Mouse (Mus musculus): ENCODE data around the gene Foxj3.
"Not testable (repeated sequence)": the region's sequence is repeated elsewhere in the genome, so short reads cannot be mapped to it uniquely, and the experiment has no call there.

Gene Foxj3

GRCm38 (mm10) chr4:119572682-119573081, 35.9 kb downstream of the Foxj3 start:
- DNase-seq (ENCODE audit: low read depth): no peak

DNA sequence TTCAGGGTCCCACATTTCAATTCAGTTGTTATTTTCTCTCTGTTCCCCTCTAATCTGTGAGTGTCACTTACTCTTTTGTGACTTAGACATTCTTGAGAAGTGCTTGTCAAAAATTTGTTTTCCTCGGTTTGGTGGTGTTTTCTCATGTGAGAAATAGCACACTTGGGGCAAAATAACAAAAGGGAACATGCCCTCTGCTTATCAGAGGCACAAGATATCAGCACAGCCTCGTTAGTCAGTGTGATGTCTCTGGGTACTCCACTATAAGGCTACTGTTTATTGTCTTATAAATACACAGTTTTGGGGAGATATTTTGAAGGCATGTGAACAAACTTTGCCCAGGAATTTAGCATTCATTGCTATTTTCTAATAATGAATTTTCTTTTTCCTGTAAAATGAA, 37.7 kb downstream of the Foxj3 start:
- DNase-seq (ENCODE audit: low read depth): no peak

- no peak for DNase-seq (ENCODE audit: low read depth)
Observed at GRCm38 (mm10) chr4:119575459-119575858, 38.7 kb downstream of the Foxj3 start.

DNA sequence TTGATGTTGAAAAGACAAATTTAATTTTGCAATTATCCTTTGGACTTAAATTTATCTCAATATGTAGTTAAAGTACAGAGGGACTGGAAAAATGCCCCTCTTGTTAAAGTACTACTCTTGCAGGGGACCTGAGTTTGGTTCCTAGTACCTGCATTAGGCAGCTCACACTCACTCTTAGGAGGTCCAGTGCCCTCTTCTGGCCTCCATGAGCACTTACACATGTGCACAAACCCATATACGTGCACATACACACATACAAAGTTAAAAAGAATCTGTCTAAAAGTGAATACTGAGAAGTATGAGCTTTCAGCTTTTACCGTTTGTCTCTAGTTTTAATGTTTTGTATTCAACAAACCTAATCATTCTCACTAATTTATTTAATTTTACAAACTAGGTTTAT, 51.2 kb downstream of the Foxj3 start:
- DNase-seq (ENCODE audit: low read depth): no peak

GRCm38 (mm10) chr4:119589423-119589822, 52.6 kb downstream of the Foxj3 start:
- DNase-seq (ENCODE audit: low read depth): no peak

- no peak for DNase-seq (ENCODE audit: low read depth)
Observed at GRCm38 (mm10) chr4:119590027-119590426, 53.2 kb downstream of the Foxj3 start.

DNA sequence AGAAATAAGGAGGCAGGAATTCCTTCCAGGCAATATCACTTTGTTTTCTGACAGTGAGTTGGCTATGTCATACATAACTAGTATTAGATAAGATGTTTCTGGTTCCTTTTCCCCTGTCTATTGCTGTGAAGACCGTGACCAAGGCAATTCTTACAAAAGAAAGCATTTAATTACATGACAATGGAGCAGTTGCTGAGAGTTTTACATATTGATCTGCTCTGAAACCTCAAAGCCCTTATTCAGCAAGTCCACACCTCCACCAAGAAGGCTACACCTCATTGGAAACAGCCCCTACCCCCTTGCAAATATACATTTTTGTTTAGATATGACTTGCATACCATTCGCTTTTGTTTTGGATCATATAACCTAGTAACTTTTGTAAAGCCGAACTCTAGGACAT, 55.7 kb downstream of the Foxj3 start:
- DNase-seq (ENCODE audit: low read depth): no peak

- DNase-seq (ENCODE audit: low read depth): no peak
Observed at GRCm38 (mm10) chr4:119594331-119594730, 57.5 kb downstream of the Foxj3 start.

DNA sequence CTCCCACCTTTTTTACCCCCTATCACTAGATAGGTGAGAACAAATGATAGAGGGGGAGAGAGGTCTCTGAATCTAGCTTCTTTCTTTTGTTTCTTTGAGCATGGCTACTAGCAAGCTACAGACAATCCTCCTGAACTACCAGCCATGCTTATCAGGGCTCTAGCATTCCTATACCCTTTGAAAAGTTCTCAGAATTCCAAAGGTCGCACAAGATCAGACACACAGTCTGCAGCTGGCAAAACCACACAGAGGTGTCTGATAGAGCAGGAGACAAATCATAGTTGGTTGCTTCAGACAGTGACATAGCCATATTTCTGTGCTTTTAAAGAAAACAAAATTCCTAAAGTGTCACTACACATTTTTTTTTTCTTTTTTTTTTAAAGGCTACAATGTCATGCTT, 62.8 kb downstream of the Foxj3 start:
- DNase-seq (ENCODE audit: low read depth): no peak

DNA sequence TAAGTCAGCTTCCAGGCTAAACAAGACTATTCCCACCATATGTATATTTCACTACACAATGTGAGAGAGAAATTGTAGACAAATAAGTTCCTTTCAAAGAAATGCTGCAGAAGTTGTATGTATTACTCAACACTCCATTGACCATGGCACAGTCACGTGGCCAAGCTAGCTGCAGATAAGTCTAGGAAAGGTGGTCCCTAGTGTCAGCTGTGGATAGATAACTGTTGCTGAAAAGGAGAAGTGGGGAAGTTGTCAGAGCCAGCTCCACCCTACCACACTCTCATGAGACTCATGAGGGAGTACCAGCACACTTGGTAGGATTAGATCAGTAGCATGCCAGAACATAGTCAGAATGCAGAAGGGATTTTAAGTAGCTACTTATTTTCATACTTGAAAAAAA, 72.7 kb downstream of the Foxj3 start:
- peak; percentile 39 for DNase-seq (ENCODE audit: low read depth)

DNA sequence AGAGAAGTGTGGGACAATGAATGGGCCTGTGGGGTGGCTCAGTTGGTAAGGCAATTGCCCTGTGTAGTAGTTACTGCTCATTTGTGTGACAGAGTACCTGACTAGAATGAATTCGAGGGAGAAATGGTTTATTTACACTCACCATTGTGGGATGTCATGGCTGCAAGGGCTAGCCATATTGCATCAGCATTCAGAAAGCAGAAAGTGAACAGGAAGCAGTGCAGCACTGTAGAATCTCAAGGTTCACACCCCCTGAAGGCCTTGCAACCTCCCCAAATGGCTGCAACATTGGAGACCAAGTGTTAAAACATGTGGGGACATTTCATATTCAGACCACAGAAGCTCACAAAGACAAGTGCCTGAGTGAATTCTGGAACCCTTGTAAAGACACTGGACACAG, 77.3 kb downstream of the Foxj3 start:
- no peak for DNase-seq (ENCODE audit: low read depth)

GRCm38 (mm10) chr4:119614724-119615123, 77.9 kb downstream of the Foxj3 start:
- DNase-seq (ENCODE audit: low read depth): no peak

DNA sequence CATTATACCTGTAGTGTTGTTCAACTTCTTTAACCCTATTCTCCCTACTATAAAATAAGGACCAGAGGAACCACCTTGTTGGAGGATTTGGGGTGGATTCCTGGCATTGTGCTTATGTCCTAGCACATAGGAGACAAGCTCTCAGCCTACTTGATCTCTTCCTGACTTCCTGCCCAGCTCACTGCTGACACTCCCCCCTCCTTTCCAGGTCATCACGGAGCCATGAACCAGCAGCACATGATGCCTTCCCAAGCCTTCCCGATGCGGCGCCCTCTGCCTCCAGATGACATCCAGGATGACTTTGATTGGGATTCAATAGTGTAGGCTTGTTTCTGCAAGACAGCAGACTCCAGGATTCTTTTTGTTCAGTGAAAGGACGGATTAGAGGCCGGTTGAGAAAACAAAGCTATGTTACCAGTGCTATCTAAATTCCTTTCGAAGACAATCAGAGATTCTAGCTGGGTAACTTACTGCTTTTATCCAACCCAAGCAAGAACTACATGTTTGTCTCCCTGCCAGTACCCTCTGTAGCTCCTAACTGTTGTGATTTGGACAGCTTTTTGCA, 89.4 kb downstream of the Foxj3 start:
- no peak for DNase-seq (ENCODE audit: low read depth)

DNA sequence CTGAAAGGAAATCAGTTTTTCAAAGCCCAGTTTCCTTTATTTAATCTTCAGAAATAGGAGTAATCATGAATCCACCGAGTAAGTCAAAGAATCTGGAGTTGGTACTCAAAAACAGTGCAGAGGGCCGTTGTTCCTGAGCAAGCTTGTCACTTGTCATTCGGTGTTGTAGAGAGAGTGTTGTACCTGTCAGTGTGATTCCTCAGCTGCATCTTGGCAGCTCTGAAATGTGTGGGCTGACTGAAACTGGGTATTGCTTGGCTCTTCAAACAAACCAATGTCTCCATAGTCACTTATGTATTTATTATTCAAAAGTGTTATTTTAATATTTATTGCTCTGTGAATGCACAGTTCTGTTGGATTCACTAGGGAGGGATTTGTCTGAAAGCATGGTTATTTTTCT, 90.1 kb downstream of the Foxj3 start:
- no peak for DNase-seq (ENCODE audit: low read depth)

- DNase-seq (ENCODE audit: low read depth): no peak
Observed at GRCm38 (mm10) chr4:119627317-119627716, 90.5 kb downstream of the Foxj3 start.

DNA sequence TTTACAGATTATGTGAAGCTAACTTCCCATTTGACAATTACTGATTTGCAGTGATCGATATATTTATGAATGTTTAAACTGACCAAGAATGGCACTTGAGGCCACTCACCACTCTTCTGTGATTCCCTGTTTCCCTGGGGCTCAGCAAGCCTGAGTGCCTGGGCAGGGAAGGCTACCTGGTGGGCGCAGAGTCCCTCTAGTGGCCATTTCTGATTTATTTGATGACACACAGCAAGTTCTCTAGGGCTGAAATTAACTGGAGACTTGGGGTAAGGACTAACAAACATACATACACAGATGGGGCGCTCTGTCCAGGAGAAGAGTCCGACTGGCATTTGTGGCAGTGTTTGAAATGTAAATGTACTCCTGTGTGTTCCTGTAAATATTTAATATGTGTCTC, 91.6 kb downstream of the Foxj3 start:
- not testable (repeated sequence) for DNase-seq (ENCODE audit: low read depth)

- no peak for DNase-seq (ENCODE audit: low read depth)
Observed at GRCm38 (mm10) chr4:119631115-119631919, 94.5 kb downstream of the Foxj3 start.

- no peak for DNase-seq (ENCODE audit: low read depth)
Observed at GRCm38 (mm10) chr4:119632721-119633120, 95.9 kb downstream of the Foxj3 start.

DNA sequence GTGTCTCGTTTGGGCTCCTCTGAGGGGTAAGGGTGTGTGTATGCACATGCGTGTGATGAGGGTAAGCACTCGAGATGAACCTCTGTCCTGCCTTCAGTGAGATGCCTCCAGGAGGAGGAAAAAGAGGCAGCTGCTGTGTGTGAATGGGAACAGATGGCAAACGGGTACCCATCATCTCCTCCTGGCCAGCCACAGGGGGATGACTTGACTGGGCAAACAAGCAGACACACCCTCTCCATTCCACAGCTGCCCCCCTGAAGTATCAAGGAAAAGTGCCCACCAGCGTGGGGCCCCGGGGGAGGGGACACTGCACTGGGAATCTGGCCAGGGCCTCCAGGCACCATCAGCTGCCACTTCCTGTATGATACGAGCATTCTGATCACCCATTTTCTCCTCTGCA, 96.5 kb downstream of the Foxj3 start:
- DNase-seq (ENCODE audit: low read depth): no peak

- no peak for DNase-seq (ENCODE audit: low read depth)
Observed at GRCm38 (mm10) chr4:119633948-119634347, 97.1 kb downstream of the Foxj3 start.

DNA sequence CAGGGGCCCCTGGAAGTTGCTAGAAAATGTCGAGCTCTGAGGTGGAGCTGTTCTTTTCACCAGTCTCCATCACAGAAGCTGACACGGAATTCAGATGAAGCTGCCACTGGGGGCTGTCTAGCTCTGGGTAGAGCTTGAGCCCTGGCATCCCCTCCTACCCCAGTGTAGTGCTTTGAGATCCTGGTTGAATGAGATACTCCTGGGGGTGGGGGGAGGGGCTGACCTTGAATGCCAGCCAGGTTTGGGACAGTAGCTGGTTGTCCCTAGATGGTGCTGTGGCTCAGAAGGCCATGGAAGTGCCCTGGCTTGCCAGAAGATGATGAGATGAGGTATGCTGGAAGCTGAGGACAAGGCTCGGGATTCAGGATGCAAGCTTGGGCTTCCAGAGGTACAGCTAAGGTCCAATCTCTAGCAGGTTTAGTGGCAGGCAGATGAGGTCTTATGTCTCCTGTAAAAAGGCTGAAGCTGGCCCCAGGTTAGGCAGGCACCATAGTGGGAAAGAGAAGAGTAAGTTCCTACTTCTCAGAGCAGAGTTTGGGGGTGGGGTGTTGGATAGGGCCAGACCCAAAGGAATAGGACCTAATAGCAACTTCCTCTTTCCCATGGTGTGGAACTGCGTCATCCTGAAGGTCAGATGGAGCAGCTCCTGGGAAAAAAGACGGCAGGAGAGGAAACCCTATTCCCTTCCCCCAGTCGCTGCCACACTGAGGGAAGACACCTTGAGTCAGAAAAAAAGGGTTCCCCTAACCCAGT, 98.3 kb downstream of the Foxj3 start:
- no peak for DNase-seq (ENCODE audit: low read depth)

GRCm38 (mm10) chr4:119635686-119636085, 98.9 kb downstream of the Foxj3 start:
- no peak for DNase-seq (ENCODE audit: low read depth)

GRCm38 (mm10) chr4:119636731-119637130, 99.9 kb downstream of the Foxj3 start:
- no peak for DNase-seq (ENCODE audit: low read depth)
